Mouse (Mus musculus) lung, embryonic 14.5 days (tissue): Measurements from ENCODE around the gene Cyp4a10. TPM values are rescaled to one million over a fixed set of nuclear protein-coding genes. Genes with fewer than 3 reads are reported as not detected.
A peak's percentile ranks its signal among the peaks of the same experiment; 100 is the strongest.
"Not testable (repeated sequence)": the region's sequence is repeated elsewhere in the genome, so short reads cannot be mapped to it uniquely, and the experiment has no call there.

Experiments
- ATAC-seq: fragments of 200-750 bp; cut with Nextera tagmentation; 2 replicates; pipeline ENCODE4 v1.8.0; 2017; ENCODE audit warnings: mild to moderate bottlenecking, moderate TSS enrichment, moderate library complexity; ENCODE audit not compliant: insufficient read depth
- DNase-seq: peaks from one replicate; pipeline ENCODE4 v3.0.0-alpha.2; 2015
- H3K27ac ChIP-seq: fragments of 300-500 bp; sonication (generic); 2 replicates; pipeline ENCODE4 v1.5.1; 2014; ENCODE audit warnings: low read depth, mild to moderate bottlenecking, moderate library complexity
- H3K27me3 ChIP-seq: fragments of 300-500 bp; sonication (generic); 2 replicates; pipeline ENCODE4 v1.6.1; 2014; ENCODE audit warnings: low read length, control low read depth; ENCODE audit not compliant: insufficient read depth
- H3K36me3 ChIP-seq: fragments of 300-500 bp; sonication (generic); 2 replicates; pipeline ENCODE4 v1.6.1; 2014; ENCODE audit warnings: control low read depth; ENCODE audit not compliant: insufficient read depth
- H3K4me1 ChIP-seq: fragments of 300-500 bp; sonication (generic); 2 replicates; pipeline ENCODE4 v1.6.1; 2014; ENCODE audit warnings: antibody characterized with exemption, control low read depth; ENCODE audit not compliant: insufficient read depth
- H3K4me2 ChIP-seq: fragments of 300-500 bp; sonication (generic); 2 replicates; pipeline ENCODE4 v1.6.1; 2014; ENCODE audit warnings: mild to moderate bottlenecking
- H3K4me3 ChIP-seq: fragments of 300-500 bp; sonication (generic); 2 replicates; pipeline ENCODE4 v1.5.1; 2014; ENCODE audit warnings: low read depth, low read length
- H3K9ac ChIP-seq: fragments of 300-500 bp; sonication (generic); 2 replicates; pipeline ENCODE4 v1.6.1; 2014
- H3K9me3 ChIP-seq: fragments of 300-500 bp; sonication (generic); 2 replicates; pipeline ENCODE4 v1.6.1; 2016; ENCODE audit warnings: low read depth, low read length, control low read depth
- CTCF ChIP-seq: IDR thresholded peaks from 2 replicates; pipeline ENCODE4 v1.5.1; 2016; ENCODE audit warnings: antibody characterized with exemption, low read depth
- WGBS: fragments of 180-500 bp; shearing (Covaris S2); extraction: QIAGEN DNeasy Blood & Tissue Kit; methylation state at CpG from one replicate; pipeline ENCODE4 v1.1.7; 2014; 5-methylcytosine and 5-hydroxymethylcytosine counted together
- polyA plus RNA-seq: library from polyadenylated mRNA; unstranded; fragments of >200 nt; fragmentation: Nextera tagmentation; extraction: Ambion mirVana; gene quantifications from 2 replicates; pipeline ENCODE4 v1.2.1, GENCODE M21; 2014

Gene Cyp4a10
- polyA plus RNA-seq, result not detected in 2 replicates

DNA sequence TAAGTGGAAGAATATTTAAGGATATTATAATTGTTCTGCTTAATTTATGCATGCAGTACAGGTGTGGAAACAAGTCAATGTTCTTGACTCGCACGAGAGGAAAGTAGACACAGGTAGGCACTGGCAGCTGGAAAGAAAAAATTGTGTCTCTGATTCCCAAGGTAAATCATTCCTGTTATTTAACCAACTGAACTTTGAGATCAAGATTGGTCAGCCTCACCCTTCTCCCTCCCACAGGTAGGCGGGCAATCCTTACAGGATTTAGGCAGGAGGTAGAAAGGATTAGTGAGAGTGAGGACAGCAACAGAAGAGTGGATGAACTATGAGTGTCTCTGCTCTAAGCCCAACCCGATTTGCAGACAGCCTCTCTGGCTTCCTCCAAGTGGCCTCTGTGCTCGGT lies at the start of gene Cyp4a10:
Gene Cyp4a10, plus strand, starts transcription at position 265 of the 400 bp plus-strand sequence.
- not testable (repeated sequence) for H3K4me1 ChIP-seq, H3K27me3 ChIP-seq, H3K9me3 ChIP-seq, ATAC-seq, H3K27ac ChIP-seq, DNase-seq, H3K4me2 ChIP-seq, H3K9ac ChIP-seq, H3K4me3 ChIP-seq, H3K36me3 ChIP-seq
- 88% methylated on average over 5 of the region's 5 CpGs for WGBS

DNA sequence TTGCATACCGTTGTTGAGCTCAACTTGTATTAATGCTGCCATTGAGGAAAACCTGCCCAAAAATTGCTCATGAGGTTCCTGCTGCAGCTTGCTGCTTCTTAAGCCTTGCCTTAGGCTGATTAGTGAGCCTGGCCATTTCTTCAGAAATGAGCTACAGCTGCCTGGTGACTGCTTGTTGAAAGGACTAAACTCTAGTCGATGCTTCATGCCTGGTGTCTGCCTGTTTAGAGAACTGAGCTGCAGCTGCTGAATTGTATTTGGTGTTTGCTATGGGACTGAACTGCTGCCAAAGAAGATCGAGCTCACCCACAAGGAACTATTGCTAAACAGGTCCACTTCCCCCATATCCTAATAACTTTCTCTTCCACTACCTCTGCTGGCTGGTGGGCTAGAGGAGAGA lies 44.5 kb upstream of the Cyp4a10 start:
- DNase-seq, ATAC-seq, H3K4me1 ChIP-seq, H3K4me2 ChIP-seq, H3K27ac ChIP-seq, H3K4me3 ChIP-seq, H3K9ac ChIP-seq, H3K27me3 ChIP-seq, H3K36me3 ChIP-seq, H3K9me3 ChIP-seq: not testable (repeated sequence)
- WGBS, result 79% methylated on average over 3 of the region's 3 CpGs

DNA sequence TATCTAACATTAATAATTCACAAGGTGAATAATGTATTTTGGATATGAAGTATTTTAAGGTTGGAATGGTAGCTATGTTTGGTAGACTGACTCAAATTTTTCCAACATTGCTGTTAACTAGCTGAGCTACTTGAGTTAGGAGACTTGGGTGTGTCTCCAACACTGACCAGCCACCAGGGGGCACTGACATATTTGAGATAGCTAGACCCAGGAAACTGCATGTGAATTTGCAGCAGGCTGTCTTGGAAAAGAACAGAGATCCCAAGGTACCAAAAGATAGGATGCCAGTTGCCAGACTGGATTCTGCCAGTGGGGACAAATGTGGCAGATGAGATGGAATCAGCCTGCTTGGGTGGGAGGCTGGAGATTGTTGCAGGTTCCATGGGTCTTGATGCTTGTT lies 42.0 kb upstream of the Cyp4a10 start:
- H3K27ac ChIP-seq, H3K4me1 ChIP-seq, H3K9me3 ChIP-seq, H3K36me3 ChIP-seq, H3K27me3 ChIP-seq, H3K4me2 ChIP-seq, ATAC-seq, H3K4me3 ChIP-seq, H3K9ac ChIP-seq: not testable (repeated sequence)
- peak; percentile 32 for DNase-seq
- peak; percentile 50 for TF ChIP-seq CTCF

DNA sequence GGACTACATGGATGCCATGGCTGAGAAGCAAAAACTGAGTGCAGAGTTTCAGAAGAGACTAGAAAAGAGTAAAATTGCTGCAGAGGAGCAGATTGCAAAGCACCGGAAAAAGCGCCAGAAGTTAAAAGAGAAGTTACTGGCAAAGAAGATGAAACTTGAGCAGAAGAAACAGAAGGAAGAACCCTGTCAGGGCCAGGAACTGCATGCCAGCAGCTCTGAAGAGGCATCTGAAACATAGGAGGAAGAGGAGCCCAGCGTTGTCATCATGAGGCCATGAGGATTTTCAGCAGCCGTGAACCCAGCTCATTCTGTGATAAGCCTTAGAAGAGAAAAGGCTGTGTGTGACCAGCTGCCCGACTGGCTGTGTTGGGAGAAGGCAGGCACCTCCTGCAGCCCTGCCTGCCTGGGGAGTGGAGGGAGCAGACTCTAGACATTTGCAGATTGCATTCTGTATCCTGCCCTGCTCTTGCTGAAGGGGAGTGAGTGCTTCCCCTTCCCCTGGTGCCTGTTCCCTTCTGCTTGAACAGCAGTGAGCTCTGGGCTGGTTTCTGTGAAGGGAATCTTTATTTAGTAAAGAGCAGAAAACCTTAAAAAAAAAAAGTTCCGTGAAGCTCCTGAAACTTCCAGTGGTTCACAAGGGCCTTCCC lies 36.9 kb upstream of the Cyp4a10 start:
- H3K4me2 ChIP-seq, result no peak overlapping the region
- DNase-seq, result no peak
- no peak overlapping the region for H3K9ac ChIP-seq
- no peaks in the 10 kb centered on the region for H3K9me3 ChIP-seq
- ATAC-seq, result no peak
- 60% methylated on average over 6 of the region's 6 CpGs for WGBS
- no peaks in the 10 kb centered on the region for H3K27me3 ChIP-seq
- no peak overlapping the region for H3K4me3 ChIP-seq
- H3K36me3 ChIP-seq, result no peaks in the 10 kb centered on the region
- no peak overlapping the region for H3K27ac ChIP-seq
- no peak for TF ChIP-seq CTCF
- no peaks in the 10 kb centered on the region for H3K4me1 ChIP-seq

DNA sequence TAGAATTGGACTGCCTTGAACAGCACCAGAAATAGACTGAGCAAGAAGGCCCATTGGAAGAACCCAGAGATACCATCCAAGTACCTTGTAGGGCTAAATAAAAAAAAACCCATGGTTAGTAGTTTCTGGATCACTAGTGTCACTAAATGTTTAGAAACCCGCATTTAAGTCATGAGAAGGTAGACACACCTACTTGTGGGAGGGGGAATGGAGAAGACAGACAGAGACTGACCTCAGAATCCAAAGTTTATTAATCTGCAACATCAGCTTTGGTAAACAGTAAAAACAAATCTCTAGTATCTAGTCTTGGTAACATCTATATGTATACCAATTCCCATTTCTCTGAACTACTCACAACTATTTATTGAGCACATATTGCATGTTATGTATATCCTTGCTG lies 22.1 kb upstream of the Cyp4a10 start, which contains the start of gene Cyp4a14:
Gene Cyp4a14, minus strand, starts transcription at position 142 of the 400 bp plus-strand sequence.
- H3K27ac ChIP-seq, result no peak within 1 kb of the TSS
- H3K9ac ChIP-seq, result no peak within 1 kb of the TSS
- H3K4me3 ChIP-seq, result no peak within 1 kb of the TSS
- ATAC-seq (no peak), DNase-seq (no peak)
- no peaks in the 10 kb centered on the region for H3K36me3 ChIP-seq
- no peaks in the 10 kb centered on the region for H3K4me1 ChIP-seq
- no peaks in the 10 kb centered on the region for H3K27me3 ChIP-seq
- H3K4me2 ChIP-seq, result no peak within 1 kb of the TSS
- no peaks in the 10 kb centered on the region for H3K9me3 ChIP-seq
- TF ChIP-seq CTCF, result no peak
- 75% methylated on average over 1 of the region's 1 CpGs for WGBS

DNA sequence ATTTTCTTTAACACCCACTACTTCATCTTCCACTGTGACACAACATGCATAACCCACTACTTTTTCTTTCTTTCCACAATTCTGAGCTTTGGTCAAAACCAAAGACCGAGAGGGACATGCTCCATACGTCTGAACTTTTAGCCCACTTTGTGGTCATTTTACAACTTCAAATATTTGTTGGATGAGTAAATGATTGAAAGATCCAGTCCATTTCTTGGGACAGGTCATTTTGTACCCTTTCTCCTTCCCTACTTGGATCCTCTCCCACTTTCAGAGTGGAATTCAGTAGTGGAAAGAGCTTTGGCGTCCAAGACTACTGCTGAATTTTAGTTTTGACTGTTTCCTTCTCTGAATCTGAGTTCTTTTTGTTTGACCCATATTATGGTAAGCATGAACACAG lies 20.6 kb upstream of the Cyp4a10 start:
- no peak overlapping the region for H3K4me3 ChIP-seq
- no peaks in the 10 kb centered on the region for H3K36me3 ChIP-seq
- ATAC-seq (no peak), DNase-seq (no peak)
- 67% methylated on average over 3 of the region's 3 CpGs for WGBS
- no peaks in the 10 kb centered on the region for H3K27me3 ChIP-seq
- TF ChIP-seq CTCF, result no peak
- no peak overlapping the region for H3K9ac ChIP-seq
- no peak overlapping the region for H3K27ac ChIP-seq
- no peaks in the 10 kb centered on the region for H3K4me1 ChIP-seq
- no peak overlapping the region for H3K4me2 ChIP-seq
- no peaks in the 10 kb centered on the region for H3K9me3 ChIP-seq

DNA sequence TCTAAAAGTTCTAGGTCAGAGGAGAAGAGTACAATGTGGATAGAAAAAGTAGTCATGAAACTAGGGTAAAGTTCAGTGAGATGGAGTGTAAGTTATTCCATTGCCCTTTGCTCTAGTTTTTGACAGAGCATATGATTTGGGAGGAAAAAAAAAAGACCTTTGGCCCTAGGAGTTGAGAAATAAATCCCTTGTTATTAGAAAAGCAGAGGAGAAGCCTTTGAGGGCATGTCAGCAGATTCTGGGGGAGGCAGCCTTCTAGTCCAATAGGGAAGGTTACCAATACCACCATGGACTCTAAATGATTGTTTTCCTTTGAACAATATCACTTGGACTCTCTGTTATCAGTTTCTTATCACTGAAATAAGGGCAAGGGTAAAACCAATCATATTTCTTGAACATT lies 4.1 kb upstream of the Cyp4a10 start:
- H3K27ac ChIP-seq, DNase-seq, ATAC-seq, H3K4me3 ChIP-seq, H3K4me2 ChIP-seq, H3K4me1 ChIP-seq, H3K9me3 ChIP-seq, H3K27me3 ChIP-seq, H3K9ac ChIP-seq, H3K36me3 ChIP-seq: not testable (repeated sequence)

DNA sequence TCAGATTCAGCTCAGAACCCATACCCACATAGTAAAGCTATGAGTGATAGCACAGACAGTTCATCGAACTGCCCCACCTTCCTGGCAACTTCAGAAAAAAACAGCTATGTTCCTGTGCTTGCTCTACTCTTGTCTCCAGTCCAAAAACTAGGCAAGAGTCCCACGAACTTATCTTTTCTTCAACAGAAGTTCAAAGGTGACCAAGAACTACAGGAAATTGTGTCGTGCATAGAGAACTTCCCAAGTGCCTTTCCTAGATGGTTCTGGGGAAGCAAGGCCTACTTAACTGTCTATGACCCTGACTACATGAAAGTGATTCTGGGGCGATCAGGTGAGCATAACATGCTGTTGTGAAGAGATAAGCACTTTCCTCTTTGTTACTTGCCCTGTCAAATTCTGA lies 1.4 kb downstream of the Cyp4a10 start:
- Histone ChIP-seq H3K9me3 (no peaks in the 10 kb centered on the region), H3K4me1 (no peaks in the 10 kb centered on the region), H3K4me2 (no peak overlapping the region), H3K27me3 (no peaks in the 10 kb centered on the region), H3K36me3 (no peaks in the 10 kb centered on the region), H3K27ac (no peak overlapping the region), H3K9ac (no peak overlapping the region), H3K4me3 (no peak overlapping the region)
- WGBS, result 58% methylated on average over 4 of the region's 4 CpGs
- no peak for TF ChIP-seq CTCF
- ATAC-seq (no peak), DNase-seq (no peak)
